Mouse (Mus musculus) left cerebral cortex, postnatal 25 days (tissue): Measurements from ENCODE around the gene Fam210b. TPM values are rescaled to one million over a fixed set of nuclear protein-coding genes. Genes with fewer than 3 reads are reported as not detected.

Experiments
- DNase-seq, 2 experiments: peaks; one replicate each; pipeline ENCODE4 v3.0.0; 2022; ENCODE audit warnings: low spot score in 2 of 2, mixed read lengths in 1 of 2
- intact Hi-C: fragments of 180-260 bp; cut with DNase I; formaldehyde crosslinking; loops from one replicate; pipeline ENCODE4 v1.15.1; 2025
- total RNA-seq, 2 experiments: library from RNA; stranded (reverse); gene quantifications; 2 replicates each; pipeline ENCODE4 v1.2.3; 2021

The Fam210b gene
- total RNA-seq, 2 experiments from 2014 or later, result 12.2 to 13.2 TPM

- DNase-seq, result no peak
- intact Hi-C loops, result no loop called here
Measured at GRCm38 (mm10) chr2:172346933-172347611, 1.7 kb downstream of the Fam210b start.

DNA sequence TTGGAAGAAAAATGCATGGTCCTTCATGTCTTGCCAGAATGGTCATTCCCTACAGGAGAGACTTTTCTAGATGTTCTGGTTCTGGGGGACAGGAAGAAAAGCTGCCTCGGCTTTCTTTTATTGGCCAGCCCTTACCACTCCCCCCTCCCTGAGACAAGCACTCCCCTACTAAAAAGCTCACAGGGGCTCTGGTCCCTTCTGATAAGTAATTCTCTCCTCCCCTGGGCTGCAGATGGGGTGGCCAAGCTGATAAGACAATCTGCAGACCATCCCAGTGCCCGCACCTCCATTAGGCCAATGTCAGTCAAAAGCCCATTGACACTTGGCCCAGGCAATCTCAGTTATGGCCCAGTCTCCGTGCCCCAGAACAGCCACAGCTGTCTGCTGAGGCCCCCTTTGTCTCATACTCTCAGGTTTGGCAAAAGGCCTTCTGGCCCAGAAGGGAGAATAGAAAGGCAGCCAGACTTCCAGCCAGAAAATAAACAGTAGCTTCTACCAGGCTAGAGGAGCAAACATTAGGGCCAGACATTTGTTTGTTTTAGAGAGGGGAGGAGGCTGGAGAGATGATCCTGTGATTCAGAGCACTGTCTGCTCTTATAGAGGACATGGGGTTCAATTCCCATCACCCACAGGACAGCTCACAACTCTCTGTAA is 3.1 kb downstream of the Fam210b start:
- intact Hi-C loops, result no loop called here
- DNase-seq, result no peak

- intact Hi-C loops, result no loop called here
- no peak for DNase-seq
Measured at GRCm38 (mm10) chr2:172349776-172350175, 4.4 kb downstream of the Fam210b start.

DNA sequence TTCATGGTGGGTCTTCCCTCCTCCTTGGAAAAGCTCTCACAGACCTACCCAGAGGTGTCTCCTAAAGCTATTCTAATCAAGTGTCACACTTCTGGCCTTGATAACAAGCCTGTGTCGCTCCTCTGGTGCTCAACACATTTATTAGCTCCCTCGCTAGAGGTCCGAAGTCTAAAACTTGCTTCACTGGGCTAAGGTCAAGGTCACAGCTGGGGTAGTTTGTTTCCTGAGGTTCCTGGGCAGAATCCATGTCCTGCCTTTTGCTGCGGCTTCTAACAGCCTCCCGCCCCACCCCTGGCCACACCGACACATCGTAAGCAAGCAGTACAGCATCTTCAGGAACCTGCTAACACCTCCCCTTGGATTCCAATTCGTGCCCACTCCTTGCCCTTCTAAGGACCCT is 5.4 kb downstream of the Fam210b start:
- intact Hi-C loops, result no loop called here
- DNase-seq, result no peak

DNA sequence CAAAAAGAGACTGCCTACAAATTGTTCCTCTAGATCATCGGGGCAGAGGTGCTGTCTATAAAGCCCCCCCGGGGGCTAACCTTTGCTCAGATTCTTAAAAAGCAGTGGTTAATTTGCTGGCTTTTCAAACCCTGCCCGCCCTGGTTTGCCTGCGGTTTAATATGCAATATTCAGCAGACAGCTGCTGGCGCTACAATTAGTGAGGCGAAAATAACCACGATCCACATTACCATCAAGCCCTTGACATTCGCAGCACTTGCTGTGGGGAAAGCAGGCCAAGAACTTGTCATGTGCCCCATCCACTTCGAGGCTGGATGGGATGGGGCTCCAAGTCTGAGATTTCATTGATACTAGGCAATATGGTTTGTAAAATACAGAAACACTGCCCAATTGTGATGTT is 7.9 kb downstream of the Fam210b start:
- no peak for DNase-seq
- intact Hi-C loops, result no loop called here

DNA sequence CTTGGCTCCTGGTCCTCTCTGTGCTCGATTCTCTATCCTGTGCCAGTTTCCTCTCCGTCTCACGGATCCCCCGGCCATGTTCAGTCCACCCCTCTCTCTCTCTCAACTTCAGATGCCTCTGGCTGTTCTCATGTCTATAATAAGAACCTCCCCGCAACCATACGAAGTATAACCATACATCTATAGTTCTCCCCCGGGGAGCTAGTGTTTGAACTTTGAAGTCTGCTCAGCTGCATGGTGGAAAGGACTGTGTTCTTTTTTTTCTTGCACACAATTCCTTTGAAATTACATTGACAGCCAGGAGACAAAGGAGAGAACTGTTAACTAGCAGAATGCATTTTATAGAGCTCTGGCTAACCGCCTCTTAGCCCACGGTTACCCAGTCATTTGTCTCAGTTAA is 9.4 kb downstream of the Fam210b start:
- no peak for DNase-seq
- intact Hi-C loops, result no loop called here

- DNase-seq, result no peak
- intact Hi-C loops, result no loop called here
Measured at GRCm38 (mm10) chr2:172355833-172356232, 10.5 kb downstream of the Fam210b start.

GRCm38 (mm10) chr2:172363176-172363575 is 17.8 kb downstream of the Fam210b start:
- intact Hi-C loops, result no loop called here
- DNase-seq, result no peak

GRCm38 (mm10) chr2:172370411-172371223 is 25.3 kb downstream of the Fam210b start, which contains the start of the genes Aurka and Cstf1:
Aurka (minus strand) TSS chr2:172370535.
Cstf1 (plus strand) TSS chr2:172370681.
- intact Hi-C loops, result loop anchor here (1.0 to 2.0 kb wide), 2 partner anchors 26 to 70 kb away; partner anchors contain the start of genes Fam210b and Rtf2
- DNase-seq, result peak; percentile 98

DNA sequence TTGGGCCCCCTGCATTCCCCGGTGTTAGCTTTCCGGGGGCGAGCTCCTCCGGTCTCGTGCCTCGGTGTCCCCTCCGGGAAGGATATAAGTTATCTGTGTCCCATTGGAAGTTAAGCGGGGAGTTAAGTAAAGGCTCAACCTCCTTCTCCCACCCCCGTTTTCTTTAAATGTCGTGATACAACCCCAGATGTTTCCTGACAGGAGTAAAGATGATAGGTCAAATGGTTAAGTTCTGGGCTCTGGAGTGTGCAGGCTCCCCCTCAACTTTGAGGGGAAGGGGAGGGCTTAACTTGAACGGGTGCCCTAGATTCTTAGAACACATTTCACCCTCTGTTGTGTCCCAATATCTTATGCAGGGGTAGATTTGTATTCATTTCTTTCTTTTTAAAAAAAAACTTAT is 25.9 kb downstream of the Fam210b start:
- no peak for DNase-seq
- intact Hi-C loops, result loop anchor here (2.0 kb wide), 1 partner anchor 26 kb away; the partner anchor contains the start of gene Fam210b

DNA sequence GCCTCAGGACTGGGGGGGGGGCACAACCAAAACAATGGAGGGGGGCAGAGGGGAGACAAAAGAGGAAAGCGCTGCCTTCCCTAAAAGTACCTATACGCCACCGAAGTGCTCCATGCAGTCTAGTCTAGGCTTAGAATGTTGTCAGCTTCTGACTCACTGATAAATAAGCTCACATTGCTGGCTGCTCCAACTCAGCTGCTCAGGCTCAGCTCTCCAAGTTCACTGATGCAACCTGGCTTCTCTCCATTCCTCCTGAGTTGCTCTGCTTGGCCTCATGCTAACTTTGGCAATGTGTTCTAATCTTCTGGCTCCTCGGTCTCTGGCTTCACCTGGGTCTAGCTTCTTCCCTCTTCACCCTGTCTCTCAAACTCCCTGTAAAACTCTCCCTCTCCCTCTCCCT is 31.2 kb downstream of the Fam210b start:
- no peak for DNase-seq
- intact Hi-C loops, result no loop called here

- no peak for DNase-seq
- intact Hi-C loops, result no loop called here
Measured at GRCm38 (mm10) chr2:172376999-172377515, 31.7 kb downstream of the Fam210b start.

- intact Hi-C loops, result loop anchor here (2.0 kb wide), 1 partner anchor 62 kb away; the partner anchor contains the start of gene Rtf2
- DNase-seq, result peak; percentile 39 to 50
Measured at GRCm38 (mm10) chr2:172378332-172378731, 33.0 kb downstream of the Fam210b start.

DNA sequence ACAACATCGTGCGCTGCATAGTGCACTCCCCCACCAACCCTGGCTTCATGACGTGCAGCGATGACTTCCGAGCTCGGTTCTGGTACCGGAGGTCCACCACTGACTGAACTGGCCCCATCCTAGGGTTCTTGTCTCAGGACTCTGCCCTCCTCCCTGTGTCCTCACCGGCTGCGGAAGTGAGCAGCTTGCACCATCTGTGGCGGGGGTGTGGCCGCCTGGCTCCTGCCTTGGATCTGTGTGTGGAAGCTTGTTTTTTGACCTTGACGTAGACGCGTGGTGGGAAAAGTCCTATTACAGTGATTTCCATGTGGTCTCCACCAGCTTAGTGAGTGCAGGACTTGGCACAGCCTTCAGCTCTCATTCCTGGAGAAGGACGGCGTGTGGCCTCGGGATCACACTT is 35.1 kb downstream of the Fam210b start:
- DNase-seq, result no peak
- intact Hi-C loops, result no loop called here

GRCm38 (mm10) chr2:172381341-172381740 is 36.0 kb downstream of the Fam210b start:
- DNase-seq, result no peak
- intact Hi-C loops, result no loop called here

GRCm38 (mm10) chr2:172381898-172382297 is 36.5 kb downstream of the Fam210b start:
- intact Hi-C loops, result no loop called here

DNA sequence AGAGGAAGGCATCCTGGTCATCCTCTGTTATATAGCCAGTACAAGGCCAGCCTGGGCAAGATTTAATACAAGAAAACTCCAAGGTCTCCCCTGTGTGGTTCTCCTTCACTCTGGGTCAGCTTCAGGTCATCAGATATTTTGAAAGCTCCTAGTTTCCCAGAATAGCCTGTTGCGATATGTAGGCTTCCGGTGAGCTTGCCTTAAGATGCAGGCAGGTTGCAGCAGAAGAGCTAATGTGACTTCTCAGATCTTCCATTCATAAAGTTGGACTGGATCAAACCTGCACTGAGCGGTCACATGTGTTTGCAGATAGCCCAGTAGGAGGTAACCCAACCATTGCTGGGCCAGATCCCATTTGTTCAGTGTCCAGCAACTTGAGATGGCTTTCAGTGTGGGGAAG is 39.4 kb downstream of the Fam210b start:
- DNase-seq, result no peak

More at GRCm38 (mm10) chr2:172381898-172382297, 36.5 kb downstream of the Fam210b start:
- DNase-seq, result no peak

DNA sequence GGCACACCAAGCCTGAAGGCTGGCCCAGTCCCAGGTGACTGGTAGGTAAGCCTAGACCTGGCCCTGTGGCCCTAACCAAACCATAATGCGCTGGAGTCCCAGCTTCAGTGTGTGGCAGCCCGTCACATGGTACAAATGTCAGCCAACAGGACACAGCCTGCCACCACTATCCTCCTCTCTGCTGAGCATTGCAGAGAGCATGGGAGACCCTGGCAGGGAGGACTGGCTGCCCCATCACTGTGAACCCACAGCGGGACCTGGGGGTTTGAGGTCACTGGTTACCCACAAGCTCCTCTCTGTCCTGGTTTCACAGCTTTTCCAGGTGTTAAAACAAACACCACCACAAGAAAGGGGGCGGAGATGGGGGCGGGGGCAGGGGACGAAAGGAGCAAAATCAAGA is 45.0 kb downstream of the Fam210b start:
- DNase-seq, result no peak
- intact Hi-C loops, result loop anchor here (5.0 kb wide), 1 partner anchor 52 kb away; the partner anchor contains the start of gene Rtf2

More for the DNA sequence above, 39.4 kb downstream of the Fam210b start:
- intact Hi-C loops, result no loop called here

DNA sequence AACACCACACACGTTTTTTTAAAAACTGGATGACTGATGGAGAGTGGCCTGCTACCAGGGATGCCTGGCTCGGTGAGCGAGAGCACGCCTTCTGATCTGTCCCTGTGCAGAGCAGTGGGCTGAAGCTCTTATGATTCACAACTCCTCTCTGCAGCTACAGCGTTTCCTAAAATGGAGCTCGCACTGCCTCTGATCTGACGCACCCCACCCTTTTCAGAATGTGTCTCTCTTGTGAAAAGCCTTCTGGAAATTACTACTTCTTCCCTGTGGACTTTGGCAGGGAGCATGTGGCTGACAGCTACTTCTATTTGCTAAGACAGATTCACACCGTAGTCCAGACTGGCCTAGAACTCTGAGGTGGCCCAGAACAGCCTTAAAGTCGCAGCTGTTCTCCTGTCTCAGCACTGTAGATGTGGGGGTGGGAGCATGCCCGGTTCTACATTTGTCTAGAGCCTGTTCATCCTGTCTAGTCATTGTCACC is 46.7 kb downstream of the Fam210b start:
- DNase-seq, result peak; percentile 55 to 92
- intact Hi-C loops, result loop anchor here (5.0 kb wide), 1 partner anchor 50 kb away; the partner anchor contains the start of gene Rtf2
